Mouse (Mus musculus) heart, postnatal 36 days (tissue): ENCODE results near the gene Fam84b. TPM values are rescaled to one million over a fixed set of nuclear protein-coding genes. Genes with fewer than 3 reads are reported as not detected.
"Not testable (repeated sequence)": the region's sequence is repeated elsewhere in the genome, so short reads cannot be mapped to it uniquely, and the experiment has no call there.

ENCODE experiments used
- DNase-seq, 2 experiments: peaks; one replicate each; pipeline ENCODE4 v3.0.0; 2021 to 2022
- intact Hi-C: fragments of 180-260 bp; cut with DNase I; formaldehyde crosslinking; loops from one replicate; pipeline ENCODE4 v1.15.1; 2025
- total RNA-seq, 2 experiments: library from RNA; stranded (reverse); gene quantifications; 2 replicates each; pipeline ENCODE4 v1.2.3; 2021

The Fam84b gene
- total RNA-seq, result 10 to 100 TPM in 1 of 2 experiments, 1 to 10 TPM in 1; 6.8 to 10.5 TPM

- intact Hi-C loops, result no loop called here
- DNase-seq, result no peak
Measured at GRCm38 (mm10) chr15:60853231-60853999, at the start of gene Fam84b. Fam84b (minus strand) TSS chr15:60853778.

GRCm38 (mm10) chr15:60898187-60898965, 44.8 kb upstream of the Fam84b start:
- intact Hi-C loops, result no loop called here
- DNase-seq, result no peak

GRCm38 (mm10) chr15:60896040-60896439, 42.5 kb upstream of the Fam84b start:
- no peak for DNase-seq
- intact Hi-C loops, result no loop called here

- DNase-seq, result no peak
- intact Hi-C loops, result loop anchor here (5.0 kb wide), 1 partner anchor 71 kb away; no protein-coding TSS in a partner anchor
Measured at GRCm38 (mm10) chr15:60892976-60893463, 39.4 kb upstream of the Fam84b start.

GRCm38 (mm10) chr15:60888724-60889123, 35.1 kb upstream of the Fam84b start:
- DNase-seq, result no peak
- intact Hi-C loops, result no loop called here

GRCm38 (mm10) chr15:60875721-60876120, 22.1 kb upstream of the Fam84b start:
- intact Hi-C loops, result no loop called here
- no peak for DNase-seq

- intact Hi-C loops, result no loop called here
- no peak for DNase-seq
Measured at GRCm38 (mm10) chr15:60862417-60862816, 8.8 kb upstream of the Fam84b start.

- intact Hi-C loops, result no loop called here
Measured at GRCm38 (mm10) chr15:60855112-60855511, 1.5 kb upstream of the Fam84b start.

GRCm38 (mm10) chr15:60854151-60854550, 573 bp upstream of the Fam84b start:
- intact Hi-C loops, result no loop called here
- DNase-seq, result no peak

More at GRCm38 (mm10) chr15:60855112-60855511, 1.5 kb upstream of the Fam84b start:
- DNase-seq, result no peak

- no peak for DNase-seq
- intact Hi-C loops, result no loop called here
Measured at GRCm38 (mm10) chr15:60848630-60849029, 4.9 kb downstream of the Fam84b start.

- intact Hi-C loops, result no loop called here
- DNase-seq, result no peak
Measured at GRCm38 (mm10) chr15:60846291-60846690, 7.3 kb downstream of the Fam84b start.

- intact Hi-C loops, result no loop called here
Measured at GRCm38 (mm10) chr15:60845886-60846285, 7.7 kb downstream of the Fam84b start.

GRCm38 (mm10) chr15:60841785-60842184, 11.8 kb downstream of the Fam84b start:
- intact Hi-C loops, result no loop called here
- no peak for DNase-seq

More at GRCm38 (mm10) chr15:60845886-60846285, 7.7 kb downstream of the Fam84b start:
- DNase-seq, result no peak

GRCm38 (mm10) chr15:60841312-60841711, 12.3 kb downstream of the Fam84b start:
- DNase-seq, intact Hi-C loops: not testable (repeated sequence)

- intact Hi-C loops, result no loop called here
- no peak for DNase-seq
Measured at GRCm38 (mm10) chr15:60840296-60840670, 13.3 kb downstream of the Fam84b start.

GRCm38 (mm10) chr15:60839539-60840295, 13.9 kb downstream of the Fam84b start:
- no peak for DNase-seq
- intact Hi-C loops, result no loop called here

GRCm38 (mm10) chr15:60838135-60838534, 15.4 kb downstream of the Fam84b start:
- no peak for DNase-seq
- intact Hi-C loops, result no loop called here

GRCm38 (mm10) chr15:60837719-60838118, 15.9 kb downstream of the Fam84b start:
- DNase-seq, result no peak
- intact Hi-C loops, result no loop called here

- no peak for DNase-seq
- intact Hi-C loops, result no loop called here
Measured at GRCm38 (mm10) chr15:60836321-60836720, 17.3 kb downstream of the Fam84b start.
